Mouse (Mus musculus) skeletal muscle tissue, adult 2 months (tissue): ENCODE results near the gene Igf2bp2.

Experiments used
- DNase-seq: peaks from one replicate; pipeline ENCODE4 v3.0.0-alpha.2; 2012; ENCODE audit warnings: low read depth, low spot score

Gene Igf2bp2

DNA sequence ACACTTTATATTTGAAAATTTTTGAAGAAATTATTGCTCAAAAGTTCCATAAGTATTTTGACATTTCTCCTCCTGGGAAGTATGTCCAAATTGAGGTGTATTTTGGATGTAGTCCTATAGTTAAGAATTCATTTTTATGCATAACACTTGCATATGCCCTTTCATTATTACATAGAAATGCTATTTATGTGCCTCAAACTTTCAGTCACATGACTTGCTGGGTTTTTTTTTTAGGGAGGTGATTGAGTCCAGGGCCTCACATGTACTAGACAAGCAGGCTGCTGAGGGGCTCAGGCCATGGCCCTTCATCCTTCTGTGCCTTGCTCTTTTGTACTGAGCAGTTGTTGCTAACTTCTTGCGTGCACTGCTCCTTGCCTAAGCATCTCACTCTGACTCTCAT lies 123.1 kb downstream of the Igf2bp2 start:
- no peak for DNase-seq

DNA sequence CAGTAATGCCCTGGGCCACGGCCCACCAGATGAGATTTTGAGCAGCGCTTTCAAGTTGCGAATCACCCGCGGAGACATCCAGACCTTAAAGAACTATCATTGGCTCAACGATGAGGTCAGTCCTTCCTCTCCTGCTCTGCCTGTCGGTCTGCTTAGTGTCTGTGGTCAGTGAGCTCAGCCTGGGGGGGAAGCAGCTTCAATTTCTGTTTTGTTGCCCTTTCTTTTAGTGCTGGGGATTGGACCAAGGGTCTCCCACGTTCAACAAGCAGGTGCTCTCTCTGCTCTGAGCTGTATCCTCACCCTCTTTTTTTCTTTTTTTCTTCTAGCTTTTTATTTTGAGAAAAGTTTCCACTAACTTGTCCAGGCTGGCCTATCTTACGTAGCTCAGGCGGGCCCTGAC lies 124.5 kb downstream of the Igf2bp2 start:
- DNase-seq, result no peak

DNA sequence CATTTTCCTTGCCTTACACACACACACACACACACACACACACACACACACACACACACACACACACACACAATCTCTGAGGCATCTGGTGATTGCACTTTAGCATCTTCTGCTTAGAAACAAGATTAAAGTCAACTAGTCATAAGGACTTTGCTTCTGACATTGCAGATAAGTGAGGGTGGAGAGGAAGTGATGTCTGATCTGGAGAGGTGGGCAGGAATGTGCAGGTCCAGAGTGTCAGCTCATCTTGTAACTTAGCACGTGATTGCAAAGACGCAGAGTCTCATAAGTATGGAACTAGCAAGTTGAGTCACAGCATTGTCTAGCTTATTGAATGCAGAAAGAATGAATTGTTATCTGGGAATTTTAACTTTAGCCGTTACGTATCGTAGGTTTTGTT lies 135.6 kb downstream of the Igf2bp2 start:
- DNase-seq, result no peak

DNA sequence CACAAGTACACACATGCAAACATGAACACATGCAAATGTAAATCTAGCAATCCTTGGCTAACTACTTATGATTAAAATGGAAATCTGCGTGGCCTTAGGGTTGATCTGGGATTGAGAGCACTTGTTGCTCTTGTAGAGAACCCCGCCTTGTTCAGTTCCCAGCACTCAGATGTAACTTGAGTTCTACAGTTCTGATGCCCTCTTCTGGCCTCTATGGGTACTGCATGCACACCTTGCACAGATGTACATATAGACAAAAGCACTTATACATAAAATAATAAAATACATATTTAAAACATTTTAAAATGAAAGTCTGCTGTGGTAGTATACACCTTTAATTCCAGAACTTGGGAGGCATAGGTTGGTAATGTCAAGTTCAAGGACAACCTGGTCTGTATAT lies 141.0 kb downstream of the Igf2bp2 start:
- no peak for DNase-seq

DNA sequence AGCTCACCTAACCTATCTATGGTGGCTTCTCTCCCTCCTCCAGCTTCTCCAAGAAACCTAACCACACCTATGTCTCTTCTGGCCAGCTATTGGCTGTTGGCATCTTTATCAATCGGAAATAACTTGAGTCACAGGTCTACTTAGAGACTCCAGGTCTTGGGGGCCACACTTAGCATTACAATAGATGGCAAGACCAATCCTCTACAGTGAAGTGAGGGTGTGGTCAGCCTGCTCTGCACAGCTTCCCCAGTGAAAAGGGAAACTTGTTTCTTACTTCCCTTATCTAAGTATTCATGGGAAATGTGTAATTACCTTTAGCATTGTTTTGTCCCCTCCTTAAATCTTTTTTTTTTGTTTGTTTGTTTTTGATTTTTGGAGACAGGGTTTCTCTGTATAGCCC lies 147.5 kb downstream of the Igf2bp2 start:
- DNase-seq, result no peak

DNA sequence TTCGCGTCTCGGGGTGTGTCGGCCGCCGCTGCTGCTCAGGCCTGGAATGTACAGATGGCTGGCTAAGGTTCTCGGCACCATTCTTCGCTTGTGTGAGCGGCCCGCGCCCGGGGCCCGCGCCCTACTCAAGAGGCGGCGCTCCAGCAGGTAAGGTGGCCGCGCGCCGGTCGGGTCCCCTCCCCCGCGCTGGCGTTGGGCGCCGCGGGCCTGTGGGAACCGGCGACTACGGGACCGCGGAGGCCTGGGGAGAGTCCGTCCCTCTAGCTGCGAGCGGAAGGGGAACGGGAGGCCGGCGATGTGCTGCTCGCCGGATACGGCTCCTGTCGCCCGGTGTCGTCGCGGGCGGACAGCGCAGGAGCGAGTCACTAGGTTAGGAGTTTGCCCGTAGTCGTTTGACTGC lies 153.5 kb downstream of the Igf2bp2 start:
- DNase-seq, result no peak

DNA sequence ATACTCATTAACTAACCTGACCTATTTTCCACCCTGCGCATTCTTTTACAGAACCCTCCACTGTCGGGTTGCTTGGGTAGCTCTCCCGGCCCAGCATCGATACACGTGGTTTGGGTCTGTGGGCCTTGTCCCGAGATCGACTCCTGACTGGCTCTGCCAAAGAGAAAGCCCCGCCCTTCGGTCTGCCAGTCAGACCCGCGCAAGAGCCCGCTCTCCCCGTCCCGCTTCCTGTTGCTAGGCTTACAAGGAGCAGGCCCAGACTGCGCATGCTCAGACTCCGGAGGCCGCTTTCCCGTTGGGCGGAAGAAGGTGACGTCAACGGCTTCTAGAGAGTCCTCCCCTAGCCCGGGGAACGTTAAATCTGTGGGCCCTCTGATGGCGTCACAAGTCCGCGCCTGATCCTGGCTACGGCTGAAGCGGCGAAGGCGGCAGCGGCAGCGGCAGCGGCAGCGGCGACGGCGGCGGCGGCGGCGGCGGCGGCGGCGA lies 154.0 kb downstream of the Igf2bp2 start, which contains the start of gene Senp2:
TSS of gene Senp2 (plus strand) at position 386 of the 486 bp plus-strand sequence.
- DNase-seq, result peak; percentile 100
